Mouse (Mus musculus): ENCODE data around the gene Dscaml1. TPM values are rescaled to one million over a fixed set of nuclear protein-coding genes. Genes with fewer than 3 reads are reported as not detected.

Dscaml1 gene
- polyA plus RNA-seq, 1 experiment from 2014 or later = 0.23 TPM

- Histone ChIP-seq H3K36me3 (ENCODE audit: control insufficient read depth, insufficient read depth, low read length) (no peaks in the 10 kb centered on the region), H3K27ac (ENCODE audit: low read depth, low read length) (no peak overlapping the region), H3K4me2 (no peak overlapping the region), H3K4me1 (ENCODE audit: control insufficient read depth, insufficient read depth, low read length) (no peaks in the 10 kb centered on the region), H3K27me3 (ENCODE audit: control insufficient read depth, insufficient read depth, low read length) (peaks cover 18% of the 10 kb centered on the region), H3K9me3 (replicated peaks; ENCODE audit: control insufficient read depth, low read length) (no peaks in the 10 kb centered on the region), H3K4me3 (ENCODE audit: low read depth, low read length) (no peak overlapping the region), H3K9ac (ENCODE audit: low read depth, low read length) (no peak overlapping the region)
- no peak for ATAC-seq (replicated peaks; ENCODE audit: insufficient number of reproducible peaks, low FRiP score, low TSS enrichment)
- 55% methylated on average over 3 of the region's 3 CpGs for WGBS (ENCODE audit: insufficient replicate concordance)
Measured at GRCm38 (mm10) chr9:45660191-45660590, 233.8 kb downstream of the Dscaml1 start.

GRCm38 (mm10) chr9:45662471-45662870 is 236.0 kb downstream of the Dscaml1 start:
- no peak for ATAC-seq (replicated peaks; ENCODE audit: insufficient number of reproducible peaks, low FRiP score, low TSS enrichment)

GRCm38 (mm10) chr9:45663386-45664315 is 237.2 kb downstream of the Dscaml1 start:
- H3K9me3 ChIP-seq (replicated peaks; ENCODE audit: control insufficient read depth, low read length) = no peaks in the 10 kb centered on the region
- no peak overlapping the region for H3K27ac ChIP-seq (ENCODE audit: low read depth, low read length)
- H3K27me3 ChIP-seq (ENCODE audit: control insufficient read depth, insufficient read depth, low read length) = peaks cover 4% of the 10 kb centered on the region; the same call in 1 of the 2 replicates
- 61% methylated on average over 15 of the region's 16 CpGs for WGBS (ENCODE audit: insufficient replicate concordance)
- no peak for ATAC-seq (replicated peaks; ENCODE audit: insufficient number of reproducible peaks, low FRiP score, low TSS enrichment)
- no peaks in the 10 kb centered on the region for H3K4me1 ChIP-seq (ENCODE audit: control insufficient read depth, insufficient read depth, low read length)
- H3K36me3 ChIP-seq (ENCODE audit: control insufficient read depth, insufficient read depth, low read length) = no peaks in the 10 kb centered on the region
- H3K4me2 ChIP-seq = no peak overlapping the region
- H3K4me3 ChIP-seq (ENCODE audit: low read depth, low read length) = no peak overlapping the region
- H3K9ac ChIP-seq (ENCODE audit: low read depth, low read length) = no peak overlapping the region

More at GRCm38 (mm10) chr9:45662471-45662870, 236.0 kb downstream of the Dscaml1 start:
- Histone ChIP-seq H3K27ac (ENCODE audit: low read depth, low read length) (no peak overlapping the region), H3K27me3 (ENCODE audit: control insufficient read depth, insufficient read depth, low read length) (peaks cover 11% of the 10 kb centered on the region; the same call in 1 of the 2 replicates), H3K4me1 (ENCODE audit: control insufficient read depth, insufficient read depth, low read length) (no peaks in the 10 kb centered on the region), H3K4me3 (ENCODE audit: low read depth, low read length) (no peak overlapping the region), H3K9ac (ENCODE audit: low read depth, low read length) (no peak overlapping the region), H3K36me3 (ENCODE audit: control insufficient read depth, insufficient read depth, low read length) (no peaks in the 10 kb centered on the region), H3K9me3 (replicated peaks; ENCODE audit: control insufficient read depth, low read length) (no peaks in the 10 kb centered on the region), H3K4me2 (no peak overlapping the region)
- WGBS (ENCODE audit: insufficient replicate concordance) = 83% methylated on average over 5 of the region's 5 CpGs

GRCm38 (mm10) chr9:45664326-45664725 is 237.9 kb downstream of the Dscaml1 start:
- Histone ChIP-seq H3K27me3 (ENCODE audit: control insufficient read depth, insufficient read depth, low read length) (peaks cover 4% of the 10 kb centered on the region; the same call in 1 of the 2 replicates), H3K9ac (ENCODE audit: low read depth, low read length) (no peak overlapping the region), H3K4me2 (no peak overlapping the region), H3K27ac (ENCODE audit: low read depth, low read length) (no peak overlapping the region), H3K36me3 (ENCODE audit: control insufficient read depth, insufficient read depth, low read length) (no peaks in the 10 kb centered on the region), H3K4me1 (ENCODE audit: control insufficient read depth, insufficient read depth, low read length) (no peaks in the 10 kb centered on the region), H3K4me3 (ENCODE audit: low read depth, low read length) (no peak overlapping the region), H3K9me3 (replicated peaks; ENCODE audit: control insufficient read depth, low read length) (no peaks in the 10 kb centered on the region)
- ATAC-seq (replicated peaks; ENCODE audit: insufficient number of reproducible peaks, low FRiP score, low TSS enrichment) = no peak
- 65% methylated on average over 6 of the region's 6 CpGs for WGBS (ENCODE audit: insufficient replicate concordance)

GRCm38 (mm10) chr9:45664871-45665394 is 238.5 kb downstream of the Dscaml1 start:
- Histone ChIP-seq H3K9ac (ENCODE audit: low read depth, low read length) (no peak overlapping the region), H3K4me1 (ENCODE audit: control insufficient read depth, insufficient read depth, low read length) (no peaks in the 10 kb centered on the region), H3K27ac (ENCODE audit: low read depth, low read length) (no peak overlapping the region), H3K36me3 (ENCODE audit: control insufficient read depth, insufficient read depth, low read length) (no peaks in the 10 kb centered on the region), H3K9me3 (replicated peaks; ENCODE audit: control insufficient read depth, low read length) (no peaks in the 10 kb centered on the region), H3K27me3 (ENCODE audit: control insufficient read depth, insufficient read depth, low read length) (peaks cover 4% of the 10 kb centered on the region; the same call in 1 of the 2 replicates), H3K4me2 (no peak overlapping the region), H3K4me3 (ENCODE audit: low read depth, low read length) (no peak overlapping the region)
- ATAC-seq (replicated peaks; ENCODE audit: insufficient number of reproducible peaks, low FRiP score, low TSS enrichment) = no peak
- WGBS (ENCODE audit: insufficient replicate concordance) = 60% methylated on average over 15 of the region's 15 CpGs

- no peak for ATAC-seq (replicated peaks; ENCODE audit: insufficient number of reproducible peaks, low FRiP score, low TSS enrichment)
- Histone ChIP-seq H3K27ac (ENCODE audit: low read depth, low read length) (no peak overlapping the region), H3K4me3 (ENCODE audit: low read depth, low read length) (no peak overlapping the region), H3K27me3 (ENCODE audit: control insufficient read depth, insufficient read depth, low read length) (peaks cover 18% of the 10 kb centered on the region), H3K4me1 (ENCODE audit: control insufficient read depth, insufficient read depth, low read length) (0 out of 2 replicates have a peak, but pooled peaks cover 4% of the 10 kb centered on the region), H3K36me3 (ENCODE audit: control insufficient read depth, insufficient read depth, low read length) (no peaks in the 10 kb centered on the region), H3K9ac (ENCODE audit: low read depth, low read length) (no peak overlapping the region), H3K4me2 (no peak overlapping the region), H3K9me3 (replicated peaks; ENCODE audit: control insufficient read depth, low read length) (no peaks in the 10 kb centered on the region)
- 75% methylated on average over 9 of the region's 9 CpGs for WGBS (ENCODE audit: insufficient replicate concordance)
Measured at GRCm38 (mm10) chr9:45675931-45676330, 249.5 kb downstream of the Dscaml1 start.

DNA sequence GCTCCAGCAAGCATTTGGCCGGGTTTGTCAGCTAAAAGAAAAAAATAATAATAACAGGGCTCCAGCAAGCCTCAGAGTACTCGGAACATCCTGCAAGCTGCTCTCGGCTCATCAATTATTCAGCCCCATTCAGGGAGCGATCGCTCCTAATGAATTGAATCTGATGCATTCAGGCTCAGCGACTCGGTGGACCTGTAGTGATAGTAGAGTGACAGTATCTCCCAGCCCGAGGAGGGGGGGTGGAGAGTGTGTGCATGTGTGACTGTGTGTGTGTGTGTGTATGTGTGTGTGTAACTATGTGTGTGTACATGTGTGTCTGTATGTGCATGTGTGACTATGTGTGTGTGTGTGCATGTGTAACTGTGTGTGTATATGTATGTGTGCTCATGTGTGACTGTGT is 250.2 kb downstream of the Dscaml1 start:
- no peaks in the 10 kb centered on the region for H3K36me3 ChIP-seq (ENCODE audit: control insufficient read depth, insufficient read depth, low read length)
- no peak overlapping the region for H3K9ac ChIP-seq (ENCODE audit: low read depth, low read length)
- no peak overlapping the region for H3K4me3 ChIP-seq (ENCODE audit: low read depth, low read length)
- no peak for ATAC-seq (replicated peaks; ENCODE audit: insufficient number of reproducible peaks, low FRiP score, low TSS enrichment)
- H3K9me3 ChIP-seq (replicated peaks; ENCODE audit: control insufficient read depth, low read length) = no peaks in the 10 kb centered on the region
- H3K4me2 ChIP-seq = no peak overlapping the region
- no peak overlapping the region for H3K27ac ChIP-seq (ENCODE audit: low read depth, low read length)
- H3K27me3 ChIP-seq (ENCODE audit: control insufficient read depth, insufficient read depth, low read length) = peaks cover 18% of the 10 kb centered on the region
- 0 out of 2 replicates have a peak, but pooled peaks cover 4% of the 10 kb centered on the region for H3K4me1 ChIP-seq (ENCODE audit: control insufficient read depth, insufficient read depth, low read length)
- WGBS (ENCODE audit: insufficient replicate concordance) = 73% methylated on average over 8 of the region's 8 CpGs

DNA sequence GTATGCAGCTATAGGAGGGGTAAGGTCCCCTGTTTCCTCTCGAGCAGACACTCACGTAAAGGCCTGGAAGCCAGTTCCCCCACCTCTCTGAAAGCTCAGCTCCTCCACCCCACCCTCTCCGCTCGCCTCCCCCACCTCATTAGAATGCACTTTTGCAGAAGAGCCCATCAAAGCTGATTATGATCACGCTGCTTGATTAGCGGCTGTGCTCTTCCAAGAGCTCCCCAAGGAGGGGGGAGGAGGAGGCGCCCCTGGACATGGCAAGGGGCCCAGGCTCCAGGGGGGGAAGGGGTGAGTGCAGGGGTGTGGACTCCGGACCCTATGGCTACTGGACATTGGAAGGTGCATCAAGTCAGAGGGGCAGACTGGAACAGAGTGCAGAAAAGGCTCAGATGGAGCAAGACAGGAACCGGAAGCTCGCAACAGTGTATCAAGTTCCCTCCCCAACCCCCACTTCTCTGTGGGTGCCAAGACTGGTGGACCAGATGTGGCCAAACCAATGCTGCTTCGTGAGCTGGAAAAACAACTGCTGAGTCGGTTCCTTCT is 250.9 kb downstream of the Dscaml1 start:
- no peak overlapping the region for H3K27ac ChIP-seq (ENCODE audit: low read depth, low read length)
- H3K4me2 ChIP-seq = no peak overlapping the region
- H3K4me3 ChIP-seq (ENCODE audit: low read depth, low read length) = no peak overlapping the region
- WGBS (ENCODE audit: insufficient replicate concordance) = 33% methylated on average over 12 of the region's 12 CpGs
- H3K9me3 ChIP-seq (replicated peaks; ENCODE audit: control insufficient read depth, low read length) = no peaks in the 10 kb centered on the region
- H3K36me3 ChIP-seq (ENCODE audit: control insufficient read depth, insufficient read depth, low read length) = no peaks in the 10 kb centered on the region
- ATAC-seq (replicated peaks; ENCODE audit: insufficient number of reproducible peaks, low FRiP score, low TSS enrichment) = no peak
- H3K9ac ChIP-seq (ENCODE audit: low read depth, low read length) = no peak overlapping the region
- peaks cover 18% of the 10 kb centered on the region for H3K27me3 ChIP-seq (ENCODE audit: control insufficient read depth, insufficient read depth, low read length)
- 0 out of 2 replicates have a peak, but pooled peaks cover 4% of the 10 kb centered on the region for H3K4me1 ChIP-seq (ENCODE audit: control insufficient read depth, insufficient read depth, low read length)

All from heart, embryonic 11.5 days (tissue).